Mouse (Mus musculus): ENCODE results near the gene Tmem41a. TPM values are rescaled to one million over a fixed set of nuclear protein-coding genes. Genes with fewer than 3 reads are reported as not detected.
"Not testable (repeated sequence)": the region's sequence is repeated elsewhere in the genome, so short reads cannot be mapped to it uniquely, and the experiment has no call there.

The Tmem41a gene
- polyA plus RNA-seq, 1 experiment from 2014 or later: 102 TPM

- WGBS: 85% methylated on average over 6 of the region's 6 CpGs
- H3K4me2 ChIP-seq (ENCODE audit: low read depth, low read length): no peak overlapping the region
- ATAC-seq: no peak
These were observed 34.0 kb downstream of the Tmem41a start for GRCm38 (mm10) chr16:21913347-21913746.

DNA sequence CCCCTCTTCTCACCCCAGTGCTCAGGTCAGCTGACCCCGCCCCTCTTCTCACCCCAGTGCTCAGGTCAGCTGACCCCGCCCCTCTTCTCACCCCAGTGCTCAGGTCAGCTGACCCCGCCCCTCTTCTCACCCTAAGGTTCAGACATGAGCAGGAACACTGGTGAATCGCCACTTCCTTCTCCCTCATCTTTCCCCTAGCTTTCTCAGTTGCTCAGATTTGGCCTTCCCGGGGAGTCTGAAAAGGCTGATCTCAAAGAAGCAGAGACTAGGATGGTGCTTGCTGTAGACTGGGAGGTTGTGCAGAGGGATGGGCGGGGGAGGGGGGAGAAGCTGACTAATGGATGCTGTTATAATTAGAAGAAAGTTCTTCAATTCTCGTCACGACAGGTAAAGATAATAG, 38.4 kb downstream of the Tmem41a start:
- H3K36me3 ChIP-seq (ENCODE audit: control insufficient read depth, insufficient read depth, low read length); H3K9ac ChIP-seq (ENCODE audit: low read depth, low read length); H3K4me1 ChIP-seq (ENCODE audit: control insufficient read depth, insufficient read depth, low read length); H3K27me3 ChIP-seq (replicated peaks; ENCODE audit: control insufficient read depth, insufficient read depth, low read length); H3K4me3 ChIP-seq (ENCODE audit: low read length); H3K27ac ChIP-seq (ENCODE audit: low read length); H3K4me2 ChIP-seq (ENCODE audit: low read depth, low read length); H3K9me3 ChIP-seq (ENCODE audit: control insufficient read depth, low read length); ATAC-seq: not testable (repeated sequence)
- WGBS: 55% methylated on average over 6 of the region's 8 CpGs

More at GRCm38 (mm10) chr16:21913347-21913746, 34.0 kb downstream of the Tmem41a start:
- H3K9me3 ChIP-seq (ENCODE audit: control insufficient read depth, low read length): no peaks in the 10 kb centered on the region
- H3K4me3 ChIP-seq (ENCODE audit: low read length): no peak overlapping the region
- H3K9ac ChIP-seq (ENCODE audit: low read depth, low read length): no peak overlapping the region
- no peak overlapping the region for H3K27ac ChIP-seq (ENCODE audit: low read length)
- H3K27me3 ChIP-seq (replicated peaks; ENCODE audit: control insufficient read depth, insufficient read depth, low read length): no peaks in the 10 kb centered on the region
- H3K4me1 ChIP-seq (ENCODE audit: control insufficient read depth, insufficient read depth, low read length): no peaks in the 10 kb centered on the region
- 0 out of 2 replicates have a peak, but pooled peaks cover 4% of the 10 kb centered on the region for H3K36me3 ChIP-seq (ENCODE audit: control insufficient read depth, insufficient read depth, low read length)

DNA sequence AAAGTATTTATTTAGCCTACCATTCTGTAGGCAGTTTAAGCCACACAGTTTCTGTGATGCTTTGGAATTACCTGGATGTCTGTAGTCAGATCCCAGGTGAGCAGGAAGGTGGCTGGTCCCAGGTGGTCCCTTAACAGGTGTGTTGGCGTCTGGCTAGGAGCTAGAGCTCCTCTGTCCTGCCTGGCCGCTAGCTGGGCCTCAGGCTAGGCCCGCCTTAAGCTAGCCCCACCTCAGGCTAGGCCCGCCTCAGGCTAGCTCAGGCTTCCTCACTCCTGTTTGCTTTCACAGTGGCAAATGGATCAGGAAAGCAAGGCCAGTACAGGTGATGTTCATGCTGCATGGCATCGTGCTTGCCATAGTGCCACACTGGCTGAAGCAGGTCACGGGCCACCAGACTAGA, 40.5 kb downstream of the Tmem41a start:
- no peak overlapping the region for H3K4me3 ChIP-seq (ENCODE audit: low read length)
- H3K27me3 ChIP-seq (replicated peaks; ENCODE audit: control insufficient read depth, insufficient read depth, low read length): no peaks in the 10 kb centered on the region
- WGBS: 84% methylated on average over 6 of the region's 6 CpGs
- no peak overlapping the region for H3K9ac ChIP-seq (ENCODE audit: low read depth, low read length)
- no peaks in the 10 kb centered on the region for H3K4me1 ChIP-seq (ENCODE audit: control insufficient read depth, insufficient read depth, low read length)
- no peaks in the 10 kb centered on the region for H3K9me3 ChIP-seq (ENCODE audit: control insufficient read depth, low read length)
- no peak overlapping the region for H3K27ac ChIP-seq (ENCODE audit: low read length)
- no peak for ATAC-seq
- H3K36me3 ChIP-seq (ENCODE audit: control insufficient read depth, insufficient read depth, low read length): peaks cover 8% of the 10 kb centered on the region
- H3K4me2 ChIP-seq (ENCODE audit: low read depth, low read length): no peak overlapping the region

DNA sequence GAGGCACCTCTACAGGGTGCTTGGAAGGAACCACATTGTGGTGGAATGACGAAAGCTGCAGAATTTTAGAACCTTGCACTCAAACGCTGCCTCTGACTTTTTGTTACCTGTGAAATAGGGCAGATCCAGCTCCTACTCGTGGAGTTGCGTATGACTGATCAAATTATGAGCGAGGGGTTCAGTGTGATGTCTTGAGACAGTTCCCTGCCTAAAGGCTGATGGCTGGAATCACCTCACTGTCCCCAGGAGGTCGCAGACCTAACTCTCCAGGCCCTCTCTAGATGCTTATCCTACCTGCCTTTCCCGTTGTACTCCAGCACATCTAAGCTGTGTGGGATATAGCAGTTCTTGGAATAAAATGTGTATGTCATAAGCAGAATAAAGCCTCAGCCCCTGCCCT, 41.4 kb downstream of the Tmem41a start:
- no peak for ATAC-seq
- H3K27ac ChIP-seq (ENCODE audit: low read length): no peak overlapping the region
- no peaks in the 10 kb centered on the region for H3K4me1 ChIP-seq (ENCODE audit: control insufficient read depth, insufficient read depth, low read length)
- H3K9ac ChIP-seq (ENCODE audit: low read depth, low read length): no peak overlapping the region
- no peaks in the 10 kb centered on the region for H3K27me3 ChIP-seq (replicated peaks; ENCODE audit: control insufficient read depth, insufficient read depth, low read length)
- H3K36me3 ChIP-seq (ENCODE audit: control insufficient read depth, insufficient read depth, low read length): peaks cover 8% of the 10 kb centered on the region
- 89% methylated on average over 7 of the region's 7 CpGs for WGBS
- no peak overlapping the region for H3K4me3 ChIP-seq (ENCODE audit: low read length)
- no peaks in the 10 kb centered on the region for H3K9me3 ChIP-seq (ENCODE audit: control insufficient read depth, low read length)
- no peak overlapping the region for H3K4me2 ChIP-seq (ENCODE audit: low read depth, low read length)

DNA sequence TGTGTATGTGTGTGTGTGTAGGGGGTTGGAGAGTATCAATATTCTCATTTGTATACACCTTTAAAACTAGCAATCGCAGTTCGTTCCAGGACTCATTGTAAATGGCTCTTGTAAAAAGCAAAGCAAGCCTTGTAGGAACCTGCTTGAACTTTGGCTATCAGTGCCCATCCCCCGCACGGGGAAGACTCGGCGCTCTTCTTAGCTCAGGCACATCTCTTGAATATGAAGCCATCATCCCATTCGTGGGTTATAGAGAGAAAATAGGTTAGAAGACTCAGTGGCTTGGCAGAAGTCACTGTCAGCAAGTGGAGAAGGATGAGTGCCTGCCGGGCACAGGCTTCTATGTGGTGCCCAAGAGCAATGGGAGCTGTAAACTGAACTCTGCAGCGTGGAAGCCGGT, 42.7 kb downstream of the Tmem41a start:
- H3K9me3 ChIP-seq (ENCODE audit: control insufficient read depth, low read length): no peaks in the 10 kb centered on the region
- no peaks in the 10 kb centered on the region for H3K4me1 ChIP-seq (ENCODE audit: control insufficient read depth, insufficient read depth, low read length)
- peaks cover 8% of the 10 kb centered on the region for H3K36me3 ChIP-seq (ENCODE audit: control insufficient read depth, insufficient read depth, low read length)
- no peak overlapping the region for H3K9ac ChIP-seq (ENCODE audit: low read depth, low read length)
- H3K4me3 ChIP-seq (ENCODE audit: low read length): no peak overlapping the region
- 83% methylated on average over 10 of the region's 10 CpGs for WGBS
- H3K27ac ChIP-seq (ENCODE audit: low read length): no peak overlapping the region
- no peaks in the 10 kb centered on the region for H3K27me3 ChIP-seq (replicated peaks; ENCODE audit: control insufficient read depth, insufficient read depth, low read length)
- ATAC-seq: no peak
- H3K4me2 ChIP-seq (ENCODE audit: low read depth, low read length): no peak overlapping the region

DNA sequence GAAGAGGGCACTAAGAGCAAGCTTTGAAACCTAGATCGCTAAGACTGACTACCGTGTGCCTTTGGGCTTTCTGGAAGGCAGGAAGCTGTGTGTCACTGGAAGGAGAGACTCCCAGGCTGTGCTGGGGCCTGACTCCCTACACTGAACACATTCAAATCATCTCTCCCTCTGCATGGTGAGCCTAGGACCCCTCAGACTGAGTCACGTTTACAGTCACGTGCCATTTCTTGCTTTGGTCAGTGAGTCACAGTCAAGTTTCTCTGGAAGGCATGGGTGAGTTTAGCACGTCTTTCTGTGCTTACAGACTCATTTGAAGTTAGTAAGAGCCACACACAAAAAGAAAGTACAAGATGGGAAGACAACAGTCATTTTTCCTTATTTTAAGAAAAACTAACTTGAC, 46.1 kb downstream of the Tmem41a start:
- Histone ChIP-seq H3K27ac (ENCODE audit: low read length) (no peak overlapping the region), H3K36me3 (ENCODE audit: control insufficient read depth, insufficient read depth, low read length) (peaks cover 8% of the 10 kb centered on the region), H3K9me3 (ENCODE audit: control insufficient read depth, low read length) (no peaks in the 10 kb centered on the region), H3K9ac (ENCODE audit: low read depth, low read length) (no peak overlapping the region), H3K4me1 (ENCODE audit: control insufficient read depth, insufficient read depth, low read length) (no peaks in the 10 kb centered on the region), H3K4me3 (ENCODE audit: low read length) (no peak overlapping the region), H3K4me2 (ENCODE audit: low read depth, low read length) (no peak overlapping the region), H3K27me3 (replicated peaks; ENCODE audit: control insufficient read depth, insufficient read depth, low read length) (no peaks in the 10 kb centered on the region)
- ATAC-seq: no peak
- WGBS: 75% methylated on average over 5 of the region's 5 CpGs

DNA sequence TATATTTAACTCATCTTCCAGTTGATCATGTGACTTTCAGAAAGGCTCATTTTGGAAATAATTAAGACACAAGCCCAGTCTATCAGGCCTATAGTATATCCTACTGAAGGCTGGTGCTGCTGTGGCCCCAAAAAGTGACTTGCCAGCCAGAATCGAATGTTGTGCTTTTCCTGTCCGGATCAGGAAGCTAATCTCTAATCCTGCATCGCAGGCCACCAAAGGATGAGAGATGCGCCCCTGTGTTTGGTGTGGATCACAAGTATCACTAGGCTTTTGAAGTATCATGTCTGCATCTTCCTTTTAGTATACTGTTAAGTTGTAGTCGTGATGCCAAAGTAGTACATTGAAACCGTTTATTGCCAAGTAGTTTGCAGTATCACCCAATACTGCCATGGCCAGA, 53.5 kb downstream of the Tmem41a start:
- no peak for ATAC-seq
- Histone ChIP-seq H3K4me2 (ENCODE audit: low read depth, low read length) (no peak overlapping the region), H3K9ac (ENCODE audit: low read depth, low read length) (no peak overlapping the region), H3K9me3 (ENCODE audit: control insufficient read depth, low read length) (no peaks in the 10 kb centered on the region), H3K27ac (ENCODE audit: low read length) (no peak overlapping the region), H3K4me1 (ENCODE audit: control insufficient read depth, insufficient read depth, low read length) (no peaks in the 10 kb centered on the region), H3K36me3 (ENCODE audit: control insufficient read depth, insufficient read depth, low read length) (no peaks in the 10 kb centered on the region), H3K27me3 (replicated peaks; ENCODE audit: control insufficient read depth, insufficient read depth, low read length) (no peaks in the 10 kb centered on the region), H3K4me3 (ENCODE audit: low read length) (no peak overlapping the region)
- 88% methylated on average over 6 of the region's 6 CpGs for WGBS

DNA sequence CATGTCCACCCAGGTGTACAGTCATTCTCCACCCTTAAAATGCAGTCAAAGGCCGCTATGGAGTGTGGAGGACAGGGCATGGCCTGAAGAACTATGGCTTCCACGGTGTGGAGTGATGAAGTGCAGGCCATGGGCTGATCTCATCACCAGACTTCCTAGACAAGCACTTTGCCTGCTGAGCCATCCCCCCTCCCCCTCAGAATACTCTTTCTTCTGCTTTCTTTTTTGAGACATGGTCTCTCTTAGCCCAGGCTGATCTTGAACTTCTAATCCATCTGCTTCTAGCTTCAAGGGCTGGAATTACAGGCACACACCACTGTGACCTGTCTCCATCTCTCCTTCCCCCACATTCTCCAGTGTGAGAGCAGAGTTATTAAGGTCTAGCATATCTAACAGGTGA, 59.8 kb downstream of the Tmem41a start:
- no peaks in the 10 kb centered on the region for H3K27me3 ChIP-seq (replicated peaks; ENCODE audit: control insufficient read depth, insufficient read depth, low read length)
- ATAC-seq: no peak

More for the DNA sequence above, 59.8 kb downstream of the Tmem41a start:
- H3K36me3 ChIP-seq (ENCODE audit: control insufficient read depth, insufficient read depth, low read length): no peaks in the 10 kb centered on the region
- H3K4me3 ChIP-seq (ENCODE audit: low read length): no peak overlapping the region
- no peak overlapping the region for H3K27ac ChIP-seq (ENCODE audit: low read length)
- H3K4me2 ChIP-seq (ENCODE audit: low read depth, low read length): no peak overlapping the region
- no peak overlapping the region for H3K9ac ChIP-seq (ENCODE audit: low read depth, low read length)
- 82% methylated on average over 2 of the region's 2 CpGs for WGBS
- no peaks in the 10 kb centered on the region for H3K4me1 ChIP-seq (ENCODE audit: control insufficient read depth, insufficient read depth, low read length)
- no peaks in the 10 kb centered on the region for H3K9me3 ChIP-seq (ENCODE audit: control insufficient read depth, low read length)

Other genes starting within 250 kb of the Tmem41a start
- 20.2 and 25.9 TPM in 2 replicates for gene Ehhadh, start 159.7 kb downstream of the Tmem41a start, polyA plus RNA-seq (2015; fragmentation: Nextera tagmentation; extraction: Ambion mirVana)
- 2.2 and 2.8 TPM in 2 replicates for gene Map3k13, start 153.2 kb downstream of the Tmem41a start, polyA plus RNA-seq (2015; fragmentation: Nextera tagmentation; extraction: Ambion mirVana)
- gene Liph, start 48.1 kb upstream of the Tmem41a start, polyA plus RNA-seq (2015; fragmentation: Nextera tagmentation; extraction: Ambion mirVana): 39.0 and 40.8 TPM in 2 replicates
- 28.2 and 29.5 TPM in 2 replicates for gene Senp2, start 61.9 kb upstream of the Tmem41a start, polyA plus RNA-seq (2015; fragmentation: Nextera tagmentation; extraction: Ambion mirVana)
- gene Igf2bp2, start 215.7 kb upstream of the Tmem41a start, polyA plus RNA-seq (2015; fragmentation: Nextera tagmentation; extraction: Ambion mirVana): 97.7 and 98.1 TPM in 2 replicates